12 mouse cellular contexts compared by ENCODE assay signal in genomic region chr14:24875934-24876333, GRCm38 (mm10).
A peak's percentile ranks its signal among the peaks of the same experiment; 100 is the strongest.
DNase-seq lines count a peak whose midpoint lies in the region; ATAC-seq and TF ChIP-seq lines count a peak whose summit lies in the region.
"Had no signal": no experiment of that assay in that cellular context is flagged by ENCODE, and none has a peak within 500 bp of the region (broad histone marks: within the 10 kb centered on the region; RNA-seq: fewer than 3 reads in every experiment).

No protein-coding gene starts in this region.

- H3K4me2 ChIP-seq in liver, embryonic 11.5 days, result no peak overlapping the region
- no peak overlapping the region for H3K4me2 ChIP-seq in liver, postnatal 0 days (ENCODE audit: low read depth, low read length)
- H3K4me2 ChIP-seq in hindbrain, embryonic 14.5 days (replicated peaks), result no peak overlapping the region
- no peak overlapping the region for H3K4me2 ChIP-seq in kidney, embryonic 16.5 days (replicated peaks; ENCODE audit: low read depth, low read length)
- no peak overlapping the region for H3K4me2 ChIP-seq in kidney, embryonic 14.5 days (replicated peaks; ENCODE audit: low read depth, low read length)
- H3K4me2 ChIP-seq: hindbrain, embryonic 15.5 days had no signal

- TF ChIP-seq CTCF in liver, postnatal 0 days (IDR thresholded peaks at IDR 0.05; ENCODE audit: low read depth), result no peak

- H3K27ac ChIP-seq in liver, embryonic 11.5 days (ENCODE audit: low read depth, low read length), result no peak overlapping the region
- H3K27ac ChIP-seq in liver, postnatal 0 days (ENCODE audit: low read depth), result no peak overlapping the region
- 0 out of 2 replicates have a peak overlapping the region, but pooled peaks have one; percentile 47 for H3K27ac ChIP-seq in hindbrain, embryonic 14.5 days
- no peak overlapping the region for H3K27ac ChIP-seq in kidney, embryonic 16.5 days (ENCODE audit: low read length)
- no peak overlapping the region for H3K27ac ChIP-seq in kidney, embryonic 14.5 days (ENCODE audit: low read depth, low read length)

- H3K4me3 ChIP-seq in liver, embryonic 11.5 days (ENCODE audit: low read depth, low read length), result no peak overlapping the region
- H3K4me3 ChIP-seq in liver, postnatal 0 days (ENCODE audit: low read depth, low read length), result no peak overlapping the region
- no peak overlapping the region for H3K4me3 ChIP-seq in hindbrain, embryonic 14.5 days (replicated peaks; ENCODE audit: low read length)
- no peak overlapping the region for H3K4me3 ChIP-seq in kidney, embryonic 16.5 days (ENCODE audit: low read length)
- H3K4me3 ChIP-seq in kidney, embryonic 14.5 days (ENCODE audit: low read length), result no peak overlapping the region
- H3K4me3 ChIP-seq: hindbrain, embryonic 15.5 days had no signal

- DNase-seq in gastrocnemius, adult 18-20 months (ENCODE audit: low spot score), result peak; percentile 48
- no peak for DNase-seq in gastrocnemius, postnatal 14 days
- DNase-seq in liver, embryonic 11.5 days (ENCODE audit: low spot score), result peak; percentile 8
- no peak for DNase-seq in liver, postnatal 0 days
- DNase-seq in hindbrain, embryonic 14.5 days (ENCODE audit: low spot score), result no peak
- DNase-seq in skeletal muscle tissue, adult 2 months (ENCODE audit: low read depth, low spot score), result peak; percentile 30
- DNase-seq: embryo, embryonic 11 days; right cerebral cortex, adult 18-20 months; thymus, postnatal 4 days had no signal

- no peak for TF ChIP-seq EP300 in liver, postnatal 0 days (IDR thresholded peaks at IDR 0.05; ENCODE audit: low read depth)

- no peaks in the 10 kb centered on the region for H3K27me3 ChIP-seq in liver, embryonic 11.5 days (replicated peaks; ENCODE audit: control insufficient read depth, insufficient read depth, low read length)
- H3K27me3 ChIP-seq in liver, postnatal 0 days (ENCODE audit: insufficient read depth, low read length), result no peaks in the 10 kb centered on the region
- H3K27me3 ChIP-seq in hindbrain, embryonic 14.5 days (ENCODE audit: control insufficient read depth, insufficient read depth, low read length), result no peaks in the 10 kb centered on the region
- H3K27me3 ChIP-seq in kidney, embryonic 16.5 days (ENCODE audit: insufficient read depth, low read length), result no peaks in the 10 kb centered on the region
- H3K27me3 ChIP-seq in kidney, embryonic 14.5 days (ENCODE audit: control insufficient read depth, insufficient read depth, low read length), result no peaks in the 10 kb centered on the region
- H3K27me3 ChIP-seq: hindbrain, embryonic 15.5 days had no signal

- WGBS in liver, embryonic 11.5 days, result 68% methylated on average over 6 of the region's 6 CpGs
- 55% methylated on average over 6 of the region's 6 CpGs for WGBS in liver, postnatal 0 days (ENCODE audit: insufficient replicate concordance)
- WGBS in hindbrain, embryonic 14.5 days, result 74% methylated on average over 6 of the region's 6 CpGs
- 67% methylated on average over 6 of the region's 6 CpGs for WGBS in kidney, embryonic 16.5 days
- 82% methylated on average over 6 of the region's 6 CpGs for WGBS in kidney, embryonic 14.5 days

- no peak overlapping the region for H3K9ac ChIP-seq in liver, embryonic 11.5 days (ENCODE audit: low read depth, low read length)
- no peak overlapping the region for H3K9ac ChIP-seq in liver, postnatal 0 days (replicated peaks)
- no peak overlapping the region for H3K9ac ChIP-seq in hindbrain, embryonic 14.5 days
- H3K9ac ChIP-seq in kidney, embryonic 16.5 days (replicated peaks; ENCODE audit: low read length), result no peak overlapping the region
- H3K9ac ChIP-seq in kidney, embryonic 14.5 days (ENCODE audit: low read depth, low read length), result no peak overlapping the region
- H3K9ac ChIP-seq: hindbrain, embryonic 15.5 days had no signal

- no peaks in the 10 kb centered on the region for H3K9me3 ChIP-seq in liver, embryonic 11.5 days (ENCODE audit: control insufficient read depth, low read length)
- no peaks in the 10 kb centered on the region for H3K9me3 ChIP-seq in liver, postnatal 0 days (ENCODE audit: low read length)
- H3K9me3 ChIP-seq in hindbrain, embryonic 14.5 days (ENCODE audit: control insufficient read depth, low read length), result no peaks in the 10 kb centered on the region
- no peaks in the 10 kb centered on the region for H3K9me3 ChIP-seq in kidney, embryonic 16.5 days (ENCODE audit: low read length)
- H3K9me3 ChIP-seq in kidney, embryonic 14.5 days (ENCODE audit: control insufficient read depth, low read length), result no peaks in the 10 kb centered on the region
- H3K9me3 ChIP-seq: hindbrain, embryonic 15.5 days had no signal

- H3K4me1 ChIP-seq in liver, embryonic 11.5 days (replicated peaks; ENCODE audit: control insufficient read depth, insufficient read depth, low read length), result 0 out of 2 replicates have a peak, but pooled peaks cover 2% of the 10 kb centered on the region
- no peaks in the 10 kb centered on the region for H3K4me1 ChIP-seq in liver, postnatal 0 days (ENCODE audit: insufficient read depth)
- H3K4me1 ChIP-seq in hindbrain, embryonic 14.5 days (replicated peaks; ENCODE audit: control insufficient read depth, insufficient read depth, low read length), result peaks cover 4% of the 10 kb centered on the region
- peaks cover 7% of the 10 kb centered on the region for H3K4me1 ChIP-seq in kidney, embryonic 16.5 days (ENCODE audit: insufficient read depth, low read length)
- 0 out of 2 replicates have a peak, but pooled peaks cover 3% of the 10 kb centered on the region for H3K4me1 ChIP-seq in kidney, embryonic 14.5 days (ENCODE audit: control insufficient read depth, insufficient read depth, low read length)

- no peak for ATAC-seq in liver, embryonic 11.5 days (replicated peaks; ENCODE audit: low FRiP score)
- no peak for ATAC-seq in liver, postnatal 0 days
- peak; percentile 40; the same call in 1 of the 2 replicates for ATAC-seq in hindbrain, embryonic 14.5 days (ENCODE audit: low FRiP score)
- ATAC-seq in kidney, embryonic 16.5 days (ENCODE audit: low FRiP score, low TSS enrichment), result no peak
- no peak for ATAC-seq in kidney, embryonic 14.5 days (ENCODE audit: low FRiP score, low TSS enrichment)

- no peaks in the 10 kb centered on the region for H3K36me3 ChIP-seq in liver, embryonic 11.5 days (ENCODE audit: control insufficient read depth, insufficient read depth, low read length)
- no peaks in the 10 kb centered on the region for H3K36me3 ChIP-seq in liver, postnatal 0 days (replicated peaks; ENCODE audit: insufficient read depth, low read length)
- H3K36me3 ChIP-seq in hindbrain, embryonic 14.5 days (replicated peaks; ENCODE audit: control insufficient read depth, insufficient read depth), result no peaks in the 10 kb centered on the region
- H3K36me3 ChIP-seq in kidney, embryonic 16.5 days (ENCODE audit: insufficient read depth, low read length), result no peaks in the 10 kb centered on the region
- H3K36me3 ChIP-seq in kidney, embryonic 14.5 days (ENCODE audit: control insufficient read depth, insufficient read depth, low read length), result no peaks in the 10 kb centered on the region
- H3K36me3 ChIP-seq: hindbrain, embryonic 15.5 days had no signal

- intact Hi-C loops in gastrocnemius, postnatal 14 days (cut with DNase I; ENCODE audit: low total_unique reads), result no loop called here

Comparison
In these comparisons a context has a peak if more than half of its experiments do, and no peak if none do; other contexts are left out.
1. DNase-seq: peak in gastrocnemius, adult 18-20 months (single experiment), liver, embryonic 11.5 days (single experiment) and skeletal muscle tissue, adult 2 months (single experiment); none in gastrocnemius, postnatal 14 days (single experiment), liver, postnatal 0 days (single experiment) and hindbrain, embryonic 14.5 days (single experiment).